In genomic region chr12:85280845-85281651, GRCm38 (mm10) we compare ENCODE assay signal across 8 mouse cellular contexts. TPM values are rescaled to one million over a fixed set of nuclear protein-coding genes. Genes with fewer than 3 reads are reported as not detected.
DNase-seq lines count a peak whose midpoint lies in the region; ATAC-seq and TF ChIP-seq lines count a peak whose summit lies in the region.

No protein-coding gene starts in this region.

- no peaks in the 10 kb centered on the region for H3K9me3 ChIP-seq in kidney, embryonic 15.5 days (replicated peaks)
- H3K9me3 ChIP-seq in intestine, embryonic 14.5 days (ENCODE audit: control insufficient read depth, low read length): no peaks in the 10 kb centered on the region
- H3K9me3 ChIP-seq in midbrain, postnatal 0 days (ENCODE audit: low read length): no peaks in the 10 kb centered on the region

- no peak for ATAC-seq in kidney, embryonic 15.5 days (replicated peaks; ENCODE audit: low FRiP score)
- ATAC-seq in intestine, embryonic 14.5 days (replicated peaks; ENCODE audit: low FRiP score, low TSS enrichment, low read depth): 0 out of 2 replicates have a peak, but pooled peaks have one; percentile 10
- no peak for ATAC-seq in midbrain, postnatal 0 days (ENCODE audit: low FRiP score)

- TF ChIP-seq CTCF in cortical plate, adult 2 months (IDR thresholded peaks at IDR 0.05; ENCODE audit: extremely low read depth, insufficient read depth, low read length): no peak
- TF ChIP-seq CTCF in midbrain, postnatal 0 days (IDR thresholded peaks at IDR 0.05): no peak

- no peak overlapping the region for H3K9ac ChIP-seq in kidney, embryonic 15.5 days
- no peak overlapping the region for H3K9ac ChIP-seq in intestine, embryonic 14.5 days (ENCODE audit: low read length)
- no peak overlapping the region for H3K9ac ChIP-seq in midbrain, postnatal 0 days (replicated peaks; ENCODE audit: low read length, poor library complexity, severe bottlenecking)

- H3K36me3 ChIP-seq in kidney, embryonic 15.5 days: peaks cover 4% of the 10 kb centered on the region
- H3K36me3 ChIP-seq in intestine, embryonic 14.5 days (ENCODE audit: control insufficient read depth, insufficient read depth, low read length): no peaks in the 10 kb centered on the region
- H3K36me3 ChIP-seq in midbrain, postnatal 0 days (ENCODE audit: insufficient read depth, low read length): no peaks in the 10 kb centered on the region

- DNase-seq in kidney, postnatal 4 days: no peak
- no peak for DNase-seq in intestine, embryonic 14.5 days (ENCODE audit: low spot score)
- DNase-seq in midbrain, postnatal 0 days (ENCODE audit: low spot score): peak; percentile 19
- DNase-seq in thymus, postnatal 4 days: no peak
- no peak for DNase-seq in adrenal gland, adult 2 months
- DNase-seq in urinary bladder, postnatal 4 days (ENCODE audit: low spot score in 2 of 2): no peak

- WGBS in kidney, embryonic 15.5 days: 70% methylated on average over 12 of the region's 12 CpGs
- 59% methylated on average over 12 of the region's 12 CpGs for WGBS in intestine, embryonic 14.5 days
- 68% methylated on average over 12 of the region's 12 CpGs for WGBS in midbrain, postnatal 0 days

- peak overlapping the region; percentile 80 for H3K4me2 ChIP-seq in kidney, embryonic 15.5 days
- peak overlapping the region; percentile 63 for H3K4me2 ChIP-seq in intestine, embryonic 14.5 days (ENCODE audit: low read length)
- peak overlapping the region; percentile 60 for H3K4me2 ChIP-seq in midbrain, postnatal 0 days (ENCODE audit: low read depth, low read length, poor library complexity, severe bottlenecking)

- H3K4me1 ChIP-seq in kidney, embryonic 15.5 days: peaks cover 5% of the 10 kb centered on the region
- peaks cover 2% of the 10 kb centered on the region for H3K4me1 ChIP-seq in cortical plate, adult 2 months (ENCODE audit: control insufficient read depth, insufficient read depth, low read length)
- peaks cover 2% of the 10 kb centered on the region; the same call in 1 of the 2 replicates for H3K4me1 ChIP-seq in intestine, embryonic 14.5 days (replicated peaks; ENCODE audit: control insufficient read depth, insufficient read depth, low read length)
- H3K4me1 ChIP-seq in midbrain, postnatal 0 days (ENCODE audit: insufficient read depth, low read length): peaks cover 2% of the 10 kb centered on the region; the same call in 1 of the 2 replicates

- H3K27me3 ChIP-seq in kidney, embryonic 15.5 days: no peaks in the 10 kb centered on the region
- no peaks in the 10 kb centered on the region for H3K27me3 ChIP-seq in intestine, embryonic 14.5 days (replicated peaks; ENCODE audit: control insufficient read depth, insufficient read depth, low read length)
- no peaks in the 10 kb centered on the region for H3K27me3 ChIP-seq in midbrain, postnatal 0 days (ENCODE audit: insufficient read depth, low read length)

- TF ChIP-seq POLR2A in cortical plate, adult 2 months (IDR thresholded peaks at IDR 0.05; ENCODE audit: extremely low read depth, insufficient read depth, low read length): no peak

- no peak overlapping the region for H3K27ac ChIP-seq in kidney, embryonic 15.5 days
- no peak overlapping the region for H3K27ac ChIP-seq in cortical plate, adult 2 months (ENCODE audit: insufficient read depth, low read length)
- H3K27ac ChIP-seq in intestine, embryonic 14.5 days (ENCODE audit: low read depth): no peak overlapping the region
- H3K27ac ChIP-seq in midbrain, postnatal 0 days (ENCODE audit: low read depth, low read length): no peak overlapping the region

- H3K4me3 ChIP-seq in kidney, embryonic 15.5 days (replicated peaks): peak overlapping the region; percentile 60
- H3K4me3 ChIP-seq in cortical plate, adult 2 months (ENCODE audit: insufficient read depth, low read length): peak overlapping the region; percentile 82; the same call in 1 of the 2 replicates
- H3K4me3 ChIP-seq in intestine, embryonic 14.5 days (ENCODE audit: low read depth, low read length): 0 out of 2 replicates have a peak overlapping the region, but pooled peaks have one; percentile 82
- peak overlapping the region; percentile 59 for H3K4me3 ChIP-seq in midbrain, postnatal 0 days (ENCODE audit: low read depth, low read length)

RNA-seq across cellular contexts. Expression of gene Acyp1, which starts 7.2 kb away (rescaled TPM):
- 59.5 and 65.4 TPM in 2 replicates for polyA plus RNA-seq in kidney, embryonic 15.5 days (2015; fragmentation: Nextera tagmentation; extraction: Ambion mirVana)
- polyA plus RNA-seq in cortical plate, adult 2 months (2012; rRNA removed): 48.4 and 53.7 TPM in 2 replicates
- 52.7 and 53.5 TPM in 2 replicates for polyA plus RNA-seq in intestine, embryonic 14.5 days (2014; fragmentation: Nextera tagmentation; extraction: Ambion mirVana)
- total RNA-seq in midbrain, postnatal 0 days (2014; rRNA removed): 23.2 and 25.4 TPM in 2 replicates
- 40.3 and 41.8 TPM in 2 replicates for polyA plus RNA-seq in midbrain, postnatal 0 days (2015; fragmentation: Nextera tagmentation; extraction: Ambion mirVana)
- total RNA-seq in adrenal gland, adult 2 months (2021): 10 to 100 TPM; 32.2 to 33.3 TPM
- 3.9 and 6.0 TPM in 2 replicates for polyA plus RNA-seq in adrenal gland, adult 2 months (2012; rRNA removed)

RNA-seq across cellular contexts. Expression of gene Zc2hc1c, which starts 7.3 kb away (rescaled TPM):
- polyA plus RNA-seq in kidney, embryonic 15.5 days (2015; fragmentation: Nextera tagmentation; extraction: Ambion mirVana): 2.8 and 3.4 TPM in 2 replicates
- polyA plus RNA-seq in cortical plate, adult 2 months (2012; rRNA removed): 1.2 TPM in 2 replicates
- 2.1 and 2.5 TPM in 2 replicates for polyA plus RNA-seq in intestine, embryonic 14.5 days (2014; fragmentation: Nextera tagmentation; extraction: Ambion mirVana)
- 1.5 and 1.7 TPM in 2 replicates for total RNA-seq in midbrain, postnatal 0 days (2014; rRNA removed)
- polyA plus RNA-seq in midbrain, postnatal 0 days (2015; fragmentation: Nextera tagmentation; extraction: Ambion mirVana): 1.7 and 1.8 TPM in 2 replicates
- 1 to 10 TPM; 1.2 to 2.5 TPM for total RNA-seq in adrenal gland, adult 2 months (2021)
- polyA plus RNA-seq in adrenal gland, adult 2 months (2012; rRNA removed): 0.29 and 0.57 TPM in 2 replicates

RNA-seq across cellular contexts. Expression of gene Mlh3, which starts 10.6 kb away (rescaled TPM):
- polyA plus RNA-seq in kidney, embryonic 15.5 days (2015; fragmentation: Nextera tagmentation; extraction: Ambion mirVana): 8.7 and 9.6 TPM in 2 replicates
- polyA plus RNA-seq in cortical plate, adult 2 months (2012; rRNA removed): 12.7 and 13.7 TPM in 2 replicates
- 8.6 and 9.3 TPM in 2 replicates for polyA plus RNA-seq in intestine, embryonic 14.5 days (2014; fragmentation: Nextera tagmentation; extraction: Ambion mirVana)
- total RNA-seq in midbrain, postnatal 0 days (2014; rRNA removed): 7.2 and 9.9 TPM in 2 replicates
- polyA plus RNA-seq in midbrain, postnatal 0 days (2015; fragmentation: Nextera tagmentation; extraction: Ambion mirVana): 4.7 and 5.0 TPM in 2 replicates
- 10 to 100 TPM in 1 of 2 experiments, 1 to 10 TPM in 1; 7.8 to 15.9 TPM for total RNA-seq in adrenal gland, adult 2 months (2021)
- polyA plus RNA-seq in adrenal gland, adult 2 months (2012; rRNA removed): 2.0 and 2.2 TPM in 2 replicates

RNA-seq across cellular contexts. Expression of gene Nek9, which starts 58.1 kb away (rescaled TPM):
- 22.3 and 23.0 TPM in 2 replicates for polyA plus RNA-seq in kidney, embryonic 15.5 days (2015; fragmentation: Nextera tagmentation; extraction: Ambion mirVana)
- polyA plus RNA-seq in cortical plate, adult 2 months (2012; rRNA removed): 31.7 and 33.3 TPM in 2 replicates
- 16.5 and 17.2 TPM in 2 replicates for polyA plus RNA-seq in intestine, embryonic 14.5 days (2014; fragmentation: Nextera tagmentation; extraction: Ambion mirVana)
- 16.5 and 22.8 TPM in 2 replicates for total RNA-seq in midbrain, postnatal 0 days (2014; rRNA removed)
- 7.1 and 7.5 TPM in 2 replicates for polyA plus RNA-seq in midbrain, postnatal 0 days (2015; fragmentation: Nextera tagmentation; extraction: Ambion mirVana)
- 10 to 100 TPM; 71.0 to 95.8 TPM for total RNA-seq in adrenal gland, adult 2 months (2021)
- polyA plus RNA-seq in adrenal gland, adult 2 months (2012; rRNA removed): 25.3 and 26.6 TPM in 2 replicates
